Mouse (Mus musculus): ENCODE results near the gene Slc52a3. TPM values are rescaled to one million over a fixed set of nuclear protein-coding genes. Genes with fewer than 3 reads are reported as not detected.

Slc52a3 gene
- polyA plus RNA-seq, 1 experiment from 2014 or later = 0.43 TPM

DNA sequence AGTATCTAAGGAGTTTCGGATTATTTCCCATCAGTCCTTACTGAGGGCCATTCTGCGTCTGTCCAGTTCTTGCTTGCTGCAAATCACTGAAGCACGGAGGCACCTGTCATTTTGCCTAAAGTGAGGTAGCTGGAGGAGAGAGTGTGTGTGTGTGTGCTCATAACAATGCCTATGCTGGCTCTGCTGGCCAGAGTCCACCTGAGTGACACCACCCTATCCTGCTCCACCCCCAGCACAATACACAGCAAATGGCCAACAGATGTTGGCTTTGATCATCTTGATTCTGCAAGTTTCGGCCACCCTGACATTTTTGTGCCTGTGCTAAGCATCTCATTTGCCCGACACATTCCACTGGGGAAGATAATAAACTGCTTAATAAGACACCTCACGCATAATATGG is 17.8 kb upstream of the Slc52a3 start:
- H3K27ac ChIP-seq (ENCODE audit: low read depth) = peak overlapping the region; percentile 76; the same call in 1 of the 2 replicates
- TF ChIP-seq EP300 (IDR thresholded peaks at IDR 0.05; ENCODE audit: low read depth) = no peak
- no peak for TF ChIP-seq CTCF (IDR thresholded peaks at IDR 0.05; ENCODE audit: low read depth)
- peak overlapping the region; percentile 83; the same call in 1 of the 2 replicates for H3K4me3 ChIP-seq (ENCODE audit: low read depth, low read length)
- no peaks in the 10 kb centered on the region for H3K27me3 ChIP-seq (ENCODE audit: insufficient read depth, low read length)
- peaks cover 52% of the 10 kb centered on the region for H3K4me1 ChIP-seq (ENCODE audit: insufficient read depth)
- peak; percentile 27 for DNase-seq
- H3K4me2 ChIP-seq (ENCODE audit: low read depth, low read length) = peak overlapping the region; percentile 86
- H3K36me3 ChIP-seq (replicated peaks; ENCODE audit: insufficient read depth, low read length) = no peaks in the 10 kb centered on the region
- WGBS (ENCODE audit: insufficient replicate concordance) = 63% methylated on average over 6 of the region's 6 CpGs
- no peak overlapping the region for H3K9ac ChIP-seq (replicated peaks)
- ATAC-seq = no peak; the same call in 1 of the 2 replicates
- no peaks in the 10 kb centered on the region for H3K9me3 ChIP-seq (ENCODE audit: low read length)

DNA sequence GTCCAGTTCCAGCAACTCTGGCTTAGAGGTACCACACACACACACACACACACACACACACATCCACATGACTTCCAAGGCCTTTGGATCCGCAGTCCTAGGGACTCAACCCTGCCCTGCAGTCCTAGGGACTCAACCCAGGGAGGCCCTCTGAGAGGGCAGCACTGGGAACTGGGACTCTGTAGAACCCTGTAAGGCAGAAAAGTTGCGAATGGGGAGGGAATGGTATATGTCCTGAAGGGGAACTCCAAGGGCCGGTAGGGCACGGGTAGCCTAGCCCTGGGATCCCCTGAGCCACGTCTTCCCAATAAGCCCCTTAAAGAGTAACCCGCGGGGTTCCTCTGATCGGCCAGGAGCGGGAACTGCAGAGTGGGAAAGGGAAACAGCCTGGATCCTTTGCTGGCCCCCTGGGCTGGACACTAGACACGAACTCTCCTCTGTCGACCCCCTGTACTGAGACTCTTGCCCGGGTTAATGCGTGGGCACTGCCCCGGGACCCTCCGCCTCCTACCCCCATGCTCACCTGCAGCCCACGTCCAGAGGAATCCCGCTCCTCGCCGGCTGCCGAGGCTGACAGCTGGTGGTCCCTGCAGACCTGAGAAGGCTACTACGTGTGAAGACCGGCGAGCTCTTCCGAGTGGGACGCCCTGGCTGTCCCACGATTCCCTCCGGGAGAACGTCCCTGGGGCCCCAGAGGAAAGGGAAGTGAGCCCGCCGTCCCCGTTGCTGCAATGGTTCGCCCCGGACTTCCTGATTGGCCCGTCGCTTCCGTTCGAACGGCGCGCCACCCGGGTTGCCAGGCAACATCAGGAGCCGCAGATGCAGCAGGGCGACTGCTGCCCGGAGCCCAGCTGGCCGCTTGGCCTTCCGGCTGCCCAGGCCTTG is 16.6 kb upstream of the Slc52a3 start, which contains the start of gene Fam110a:
Gene Fam110a (minus strand): TSS at position 750 of the 885 bp plus-strand sequence.
- DNase-seq (peak; percentile 92), ATAC-seq (peak; percentile 88)
- no peaks in the 10 kb centered on the region for H3K9me3 ChIP-seq (ENCODE audit: low read length)
- peak within 1 kb of the TSS; percentile 83 for H3K4me3 ChIP-seq (ENCODE audit: low read depth, low read length)
- peak within 1 kb of the TSS; percentile 81 for H3K9ac ChIP-seq (replicated peaks)
- H3K27ac ChIP-seq (ENCODE audit: low read depth) = peak within 1 kb of the TSS; percentile 76
- WGBS (ENCODE audit: insufficient replicate concordance) = under 1% methylated on average over 46 of the region's 46 CpGs
- peak within 1 kb of the TSS; percentile 86 for H3K4me2 ChIP-seq (ENCODE audit: low read depth, low read length)
- peaks cover 40% of the 10 kb centered on the region for H3K4me1 ChIP-seq (ENCODE audit: insufficient read depth)
- TF ChIP-seq EP300 (IDR thresholded peaks at IDR 0.05; ENCODE audit: low read depth) (no peak; the same call in 1 of the 2 replicates), CTCF (IDR thresholded peaks at IDR 0.05; ENCODE audit: low read depth) (0 out of 2 replicates have a peak, but pooled peaks have one; percentile 8)
- H3K27me3 ChIP-seq (ENCODE audit: insufficient read depth, low read length) = no peaks in the 10 kb centered on the region
- H3K36me3 ChIP-seq (replicated peaks; ENCODE audit: insufficient read depth, low read length) = no peaks in the 10 kb centered on the region

DNA sequence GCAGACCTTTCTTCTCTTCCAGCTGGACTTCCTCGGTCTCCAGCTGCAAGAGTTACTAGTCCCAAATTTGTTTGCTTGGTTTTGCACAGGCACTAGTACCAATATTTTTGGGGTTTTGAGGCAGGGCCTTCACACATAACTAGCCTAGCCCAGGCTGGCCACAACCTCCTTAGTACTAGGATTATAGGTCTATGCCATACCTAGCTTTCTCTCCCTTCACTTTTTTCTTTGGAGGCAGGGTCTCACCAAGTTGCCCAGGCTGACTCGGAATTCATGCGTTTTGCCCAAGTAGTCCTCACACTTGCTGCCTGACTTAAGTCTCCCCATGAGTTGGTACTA is 16.0 kb upstream of the Slc52a3 start:
- TF ChIP-seq EP300 (IDR thresholded peaks at IDR 0.05; ENCODE audit: low read depth) = no peak
- WGBS (ENCODE audit: insufficient replicate concordance) = 40% methylated on average over 3 of the region's 3 CpGs
- peaks cover 40% of the 10 kb centered on the region for H3K4me1 ChIP-seq (ENCODE audit: insufficient read depth)
- ATAC-seq = peak; percentile 3; the same call in 1 of the 2 replicates
- peak overlapping the region; percentile 81; the same call in 1 of the 2 replicates for H3K9ac ChIP-seq (replicated peaks)
- H3K9me3 ChIP-seq (ENCODE audit: low read length) = no peaks in the 10 kb centered on the region
- peak overlapping the region; percentile 86 for H3K4me2 ChIP-seq (ENCODE audit: low read depth, low read length)
- peak overlapping the region; percentile 83 for H3K4me3 ChIP-seq (ENCODE audit: low read depth, low read length)
- no peak for DNase-seq
- peak overlapping the region; percentile 76; the same call in 1 of the 2 replicates for H3K27ac ChIP-seq (ENCODE audit: low read depth)
- H3K36me3 ChIP-seq (replicated peaks; ENCODE audit: insufficient read depth, low read length) = no peaks in the 10 kb centered on the region
- no peaks in the 10 kb centered on the region for H3K27me3 ChIP-seq (ENCODE audit: insufficient read depth, low read length)

DNA sequence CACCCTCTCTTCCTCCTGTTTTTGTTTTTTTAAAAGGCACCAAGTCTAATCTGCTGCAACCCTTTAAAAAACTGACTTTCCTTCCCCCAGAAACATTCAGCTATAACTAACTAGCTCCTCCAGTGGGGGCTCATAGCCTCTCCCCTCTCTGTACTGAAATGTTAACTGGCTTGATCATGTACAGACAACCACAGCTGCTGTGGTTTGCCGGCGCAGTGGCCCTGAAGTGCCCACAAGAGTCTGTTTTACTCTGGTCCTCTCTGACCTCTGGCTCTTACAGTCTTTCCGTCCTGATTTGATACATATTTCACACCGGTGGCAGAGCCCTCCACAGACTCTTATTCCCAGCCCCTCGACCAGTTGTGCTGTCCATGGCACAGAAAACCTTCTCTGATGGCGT is 15.0 kb upstream of the Slc52a3 start:
- WGBS (ENCODE audit: insufficient replicate concordance) = 40% methylated on average over 6 of the region's 6 CpGs
- no peak for ATAC-seq

DNA sequence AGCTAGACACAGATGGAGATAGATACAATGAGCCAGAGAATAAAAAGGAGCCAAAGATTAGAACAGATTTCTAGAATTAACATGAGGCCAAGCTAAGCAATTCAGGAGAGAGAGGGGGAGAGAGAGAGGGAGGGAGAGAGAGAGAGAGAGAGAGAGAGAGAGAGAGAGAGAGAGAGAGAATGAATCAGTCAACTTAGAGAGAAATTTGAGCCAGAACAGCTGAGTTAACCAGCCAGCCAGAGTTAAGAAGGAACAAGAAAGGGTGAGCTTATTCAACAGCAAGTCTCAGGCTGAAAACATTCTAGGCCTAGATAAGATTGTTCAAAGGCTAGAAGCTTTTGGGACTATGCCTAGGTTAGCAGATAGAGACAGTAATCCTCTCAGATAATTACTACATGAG is 13.8 kb upstream of the Slc52a3 start:
- H3K4me2 ChIP-seq (ENCODE audit: low read depth, low read length) = no peak overlapping the region
- H3K9ac ChIP-seq (replicated peaks) = no peak overlapping the region
- ATAC-seq (no peak), DNase-seq (no peak)
- no peaks in the 10 kb centered on the region for H3K27me3 ChIP-seq (ENCODE audit: insufficient read depth, low read length)
- peaks cover 32% of the 10 kb centered on the region for H3K4me1 ChIP-seq (ENCODE audit: insufficient read depth)
- no peak overlapping the region for H3K27ac ChIP-seq (ENCODE audit: low read depth)
- TF ChIP-seq EP300 (IDR thresholded peaks at IDR 0.05; ENCODE audit: low read depth) = no peak
- TF ChIP-seq CTCF (IDR thresholded peaks at IDR 0.05; ENCODE audit: low read depth) = no peak
- no peaks in the 10 kb centered on the region for H3K36me3 ChIP-seq (replicated peaks; ENCODE audit: insufficient read depth, low read length)
- H3K9me3 ChIP-seq (ENCODE audit: low read length) = no peaks in the 10 kb centered on the region
- no peak overlapping the region for H3K4me3 ChIP-seq (ENCODE audit: low read depth, low read length)

More for the DNA sequence above, 15.0 kb upstream of the Slc52a3 start:
- no peak for DNase-seq
- Histone ChIP-seq H3K9me3 (ENCODE audit: low read length) (no peaks in the 10 kb centered on the region), H3K36me3 (replicated peaks; ENCODE audit: insufficient read depth, low read length) (no peaks in the 10 kb centered on the region), H3K4me2 (ENCODE audit: low read depth, low read length) (no peak overlapping the region), H3K4me1 (ENCODE audit: insufficient read depth) (peaks cover 39% of the 10 kb centered on the region), H3K27ac (ENCODE audit: low read depth) (no peak overlapping the region), H3K9ac (replicated peaks) (no peak overlapping the region), H3K27me3 (ENCODE audit: insufficient read depth, low read length) (no peaks in the 10 kb centered on the region), H3K4me3 (ENCODE audit: low read depth, low read length) (no peak overlapping the region)
- TF ChIP-seq CTCF (IDR thresholded peaks at IDR 0.05; ENCODE audit: low read depth) = no peak
- no peak for TF ChIP-seq EP300 (IDR thresholded peaks at IDR 0.05; ENCODE audit: low read depth)

DNA sequence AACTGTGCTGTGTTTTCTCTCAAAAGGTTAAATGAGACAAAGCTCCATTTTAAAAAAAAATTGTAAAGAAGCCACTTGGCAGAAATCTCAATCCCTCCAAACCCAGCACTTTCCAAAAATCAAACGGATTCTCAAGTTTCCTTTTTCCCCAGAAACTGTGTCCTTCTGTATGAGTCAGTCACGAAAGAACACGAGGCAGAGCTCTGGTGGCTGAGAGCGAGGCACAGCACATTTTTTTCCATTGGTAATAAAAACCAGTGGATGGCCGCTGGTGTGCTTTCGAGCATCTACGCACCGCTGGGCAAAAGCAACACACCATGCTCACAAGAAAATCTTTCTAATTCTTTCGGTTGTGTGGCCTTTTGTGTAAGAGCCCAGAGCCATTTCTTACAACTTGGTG is 12.3 kb upstream of the Slc52a3 start:
- DNase-seq (no peak), ATAC-seq (no peak)
- H3K27me3 ChIP-seq (ENCODE audit: insufficient read depth, low read length) = no peaks in the 10 kb centered on the region
- no peak overlapping the region for H3K27ac ChIP-seq (ENCODE audit: low read depth)
- H3K4me1 ChIP-seq (ENCODE audit: insufficient read depth) = peaks cover 17% of the 10 kb centered on the region
- H3K4me2 ChIP-seq (ENCODE audit: low read depth, low read length) = no peak overlapping the region
- no peak overlapping the region for H3K9ac ChIP-seq (replicated peaks)
- TF ChIP-seq EP300 (IDR thresholded peaks at IDR 0.05; ENCODE audit: low read depth) = no peak
- TF ChIP-seq CTCF (IDR thresholded peaks at IDR 0.05; ENCODE audit: low read depth) = no peak
- H3K36me3 ChIP-seq (replicated peaks; ENCODE audit: insufficient read depth, low read length) = no peaks in the 10 kb centered on the region
- WGBS (ENCODE audit: insufficient replicate concordance) = 74% methylated on average over 9 of the region's 9 CpGs
- H3K4me3 ChIP-seq (ENCODE audit: low read depth, low read length) = no peak overlapping the region
- H3K9me3 ChIP-seq (ENCODE audit: low read length) = no peaks in the 10 kb centered on the region
